Mouse (Mus musculus): ENCODE results near the gene Acp2.
A peak's percentile ranks its signal among the peaks of the same experiment; 100 is the strongest.

Gene Acp2

DNA sequence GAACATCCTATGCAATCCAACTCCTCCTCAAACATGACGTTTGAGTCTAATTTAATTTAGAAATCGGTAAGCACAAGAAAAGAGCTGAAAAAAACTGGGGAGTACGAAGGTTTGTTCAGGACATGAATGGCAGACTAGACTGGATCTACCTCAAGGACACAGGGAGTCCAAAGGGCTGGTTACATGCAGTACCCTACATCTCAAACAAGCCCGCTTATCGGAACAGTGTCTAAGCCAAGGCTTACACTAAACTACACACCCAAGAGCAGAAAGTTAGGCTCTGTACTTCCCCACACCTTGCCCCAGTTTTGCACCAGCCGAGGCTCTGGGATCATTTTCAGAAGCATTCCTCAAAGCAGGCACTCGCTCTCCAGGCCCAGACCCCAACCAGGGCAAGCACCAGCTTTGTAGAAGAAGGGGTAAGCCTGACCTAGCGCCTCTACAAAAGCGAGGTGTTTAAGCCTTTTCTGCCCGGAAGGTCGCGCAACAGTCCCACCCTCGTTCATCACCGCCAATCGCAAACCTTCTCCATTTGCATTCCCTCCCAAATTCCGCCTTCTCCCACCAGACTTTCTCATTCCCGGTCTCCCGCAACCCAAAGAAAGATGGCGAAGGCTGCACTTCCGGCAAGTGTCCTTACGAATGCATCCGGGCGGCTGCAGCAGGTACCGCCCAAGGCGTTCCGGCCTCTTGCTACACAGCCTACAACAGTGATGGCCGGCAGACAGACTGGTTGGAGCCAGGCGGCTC is at the start of gene Acp2, which contains the start of gene Nr1h3:
Gene Acp2 (plus strand): TSS at position 664 of the 750 bp plus-strand sequence.
Gene Nr1h3 (minus strand): TSS at position 613 of the 750 bp plus-strand sequence.
- peak; percentile 94 to 99 for DNase-seq

DNA sequence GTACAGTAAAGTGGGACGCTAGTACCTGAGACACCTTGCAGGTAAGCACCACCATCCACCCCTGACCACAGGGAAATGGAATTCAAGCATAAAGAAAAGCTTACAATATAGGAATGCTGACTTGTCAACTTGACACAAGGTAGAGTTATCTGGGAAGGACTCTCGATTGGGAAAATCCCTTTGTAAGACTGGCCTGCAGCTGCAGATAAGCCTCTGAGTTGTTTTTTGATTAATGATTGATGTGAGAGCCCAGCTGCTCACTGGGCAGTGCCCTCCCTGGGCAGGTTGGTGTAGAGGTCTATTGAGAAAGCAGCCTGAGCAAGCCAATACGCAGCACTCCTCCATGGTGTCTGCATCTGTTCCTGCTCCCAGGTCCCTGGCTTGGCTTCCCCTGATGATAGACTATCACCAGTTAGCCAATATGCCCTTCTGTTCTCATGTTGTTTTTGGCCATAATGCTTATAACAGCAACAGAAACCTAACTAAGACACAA is 49.8 kb upstream of the Acp2 start:
- no peak for DNase-seq

DNA sequence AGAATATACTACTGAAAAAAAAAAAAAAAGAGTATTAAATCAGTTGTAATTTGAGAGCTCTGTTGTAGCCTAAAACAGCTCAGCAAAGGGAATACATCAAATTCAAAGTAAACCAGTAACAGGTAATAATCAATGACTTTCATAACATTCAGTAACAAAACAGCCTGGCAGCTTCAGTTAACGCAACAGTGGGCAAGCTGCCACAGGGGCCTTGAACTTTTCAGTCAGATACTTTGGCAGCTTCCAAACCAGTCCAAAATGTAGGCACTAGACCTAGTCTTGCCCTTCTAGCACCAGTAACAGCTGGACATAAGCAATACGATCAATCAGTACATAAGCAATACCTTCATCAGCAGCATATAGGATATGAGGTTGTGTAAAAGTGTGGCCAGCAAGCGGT is 48.6 kb upstream of the Acp2 start:
- peak in 1 of 2 experiments; percentile 14 for DNase-seq

DNA sequence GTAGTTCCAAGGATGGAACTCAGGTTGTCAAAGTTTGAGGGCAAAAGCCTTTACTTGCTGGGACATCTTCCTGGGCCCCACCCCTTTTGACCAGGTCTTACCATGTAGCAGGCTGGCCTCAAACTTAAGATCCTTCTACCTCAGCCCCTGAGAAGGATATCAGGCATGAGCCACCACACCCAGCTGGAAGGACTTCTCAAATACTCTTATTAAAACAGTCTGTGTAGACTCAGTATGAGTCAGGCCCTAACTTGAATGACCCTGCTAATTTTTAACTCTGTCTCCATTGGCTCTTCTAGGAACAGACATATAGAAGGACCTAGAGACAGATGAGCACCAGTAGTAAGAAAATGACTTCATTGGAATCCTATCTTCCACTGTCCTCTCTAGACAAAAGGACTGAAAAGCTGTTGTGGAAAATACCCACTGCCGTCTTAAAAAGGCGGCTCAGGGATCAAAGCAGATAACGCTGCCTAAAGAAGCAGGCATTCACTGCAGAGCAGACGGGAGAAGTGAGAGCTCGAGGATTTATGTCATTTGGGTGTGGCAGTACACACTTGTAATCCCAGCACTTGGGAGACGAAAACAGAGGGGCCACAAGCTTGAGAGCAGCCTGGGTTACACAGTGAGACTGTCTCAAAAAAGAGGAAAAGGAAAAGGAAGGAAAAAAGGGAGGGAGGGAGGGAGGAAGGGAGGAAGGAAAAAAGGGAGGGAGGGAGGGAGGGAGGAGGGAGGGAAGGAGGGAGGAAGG is 45.5 kb upstream of the Acp2 start:
- no peak for DNase-seq

DNA sequence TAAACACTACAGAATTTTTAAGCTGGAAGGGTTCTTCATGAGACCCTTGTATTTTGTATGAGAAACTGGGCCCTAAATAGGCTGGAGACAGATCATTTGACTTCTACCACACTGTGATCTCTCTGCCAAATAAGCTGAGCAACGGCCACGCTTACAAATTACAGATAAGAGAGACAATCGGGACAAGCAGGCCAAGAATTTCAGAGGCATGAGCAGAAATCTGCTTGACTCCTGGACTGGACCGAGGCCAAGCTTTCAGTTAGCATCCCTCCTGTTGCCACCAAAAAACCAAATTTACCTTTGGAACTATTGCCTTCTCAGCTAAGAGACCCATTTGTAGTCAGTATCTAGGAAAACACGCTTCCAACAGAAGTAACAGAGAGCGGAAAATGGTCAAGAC is 42.1 kb upstream of the Acp2 start:
- DNase-seq = no peak

DNA sequence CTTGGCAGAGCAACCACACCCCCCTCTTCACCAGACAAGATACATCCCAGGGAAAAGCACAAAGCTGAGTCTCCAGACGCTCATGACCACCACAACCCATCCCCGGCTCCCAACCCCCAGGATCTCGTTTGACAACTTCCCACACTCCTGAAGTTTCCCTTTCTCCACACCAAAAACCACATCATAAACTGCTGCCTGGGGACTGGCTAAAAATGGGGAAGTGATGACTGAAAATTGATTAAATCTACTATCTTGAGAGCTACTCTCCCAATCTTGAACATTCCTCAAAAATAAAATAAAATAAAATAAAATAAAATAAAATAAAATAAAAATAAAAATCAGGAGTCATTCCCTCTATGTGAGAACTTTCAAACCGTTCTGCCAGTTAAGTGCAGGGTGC is 39.7 kb upstream of the Acp2 start:
- no peak for DNase-seq

DNA sequence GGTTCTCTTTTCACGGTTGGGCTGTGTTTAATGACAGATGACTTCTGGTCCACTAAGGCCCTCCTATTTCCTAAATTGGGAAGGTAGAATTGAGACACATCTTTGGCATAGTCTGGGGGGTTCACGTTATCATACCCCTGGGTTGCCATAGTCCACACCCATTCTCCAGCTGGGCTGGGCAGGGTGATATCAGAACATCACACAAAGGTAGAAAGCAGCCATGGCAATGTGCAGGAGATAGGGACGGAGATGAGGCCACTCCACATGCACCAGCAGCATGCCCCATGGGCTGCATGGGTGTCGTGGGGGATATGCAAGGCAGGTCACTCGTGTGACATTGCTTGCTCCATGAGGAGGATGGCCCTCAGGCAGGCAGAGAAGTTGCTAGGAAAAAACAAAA is 39.2 kb upstream of the Acp2 start:
- no peak for DNase-seq

- DNase-seq = no peak
Observed at GRCm38 (mm10) chr2:91164991-91165390, 37.7 kb upstream of the Acp2 start.

GRCm38 (mm10) chr2:91167629-91168028 is 35.1 kb upstream of the Acp2 start:
- DNase-seq = no peak

GRCm38 (mm10) chr2:91169587-91170322 is 32.9 kb upstream of the Acp2 start:
- no peak for DNase-seq

GRCm38 (mm10) chr2:91175490-91175889 is 27.2 kb upstream of the Acp2 start:
- no peak for DNase-seq

DNA sequence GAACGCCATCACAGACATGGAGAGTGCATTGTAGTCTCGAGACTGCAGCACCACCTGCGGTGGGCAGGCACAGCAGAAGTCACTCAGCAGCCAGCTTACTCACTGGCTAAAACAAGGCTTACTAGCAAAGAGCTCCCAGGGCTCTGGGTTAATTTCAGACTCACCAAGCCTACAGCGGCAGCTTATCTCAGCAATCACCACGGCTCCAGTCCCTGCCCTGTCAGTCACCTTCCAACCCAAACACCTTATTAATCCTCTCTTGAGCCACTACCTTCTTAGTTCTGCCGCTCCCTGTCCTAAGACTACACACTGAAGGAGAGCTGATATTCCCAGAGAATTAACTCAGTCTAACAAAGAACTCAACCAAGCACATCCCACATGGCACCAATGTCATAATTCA is 26.5 kb upstream of the Acp2 start:
- no peak for DNase-seq

DNA sequence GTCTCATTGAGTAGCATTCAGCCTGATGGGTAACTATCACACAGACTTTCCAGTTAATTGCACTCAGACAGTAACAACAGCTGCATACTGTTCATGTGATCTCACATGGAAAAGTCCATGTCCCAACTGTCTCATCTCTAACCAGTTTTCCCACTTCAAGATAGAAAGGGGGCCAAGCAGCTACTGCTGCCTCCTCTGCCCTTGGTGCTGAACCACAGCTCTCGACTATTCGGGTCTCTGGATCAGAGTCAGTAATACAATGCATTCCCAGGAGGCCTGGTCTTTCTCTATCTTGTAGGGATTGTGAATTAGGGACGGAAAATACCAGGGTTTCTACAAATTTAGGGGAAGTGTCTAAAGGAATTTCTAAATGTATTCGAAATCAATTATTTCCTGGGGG is 22.9 kb upstream of the Acp2 start:
- no peak for DNase-seq

DNA sequence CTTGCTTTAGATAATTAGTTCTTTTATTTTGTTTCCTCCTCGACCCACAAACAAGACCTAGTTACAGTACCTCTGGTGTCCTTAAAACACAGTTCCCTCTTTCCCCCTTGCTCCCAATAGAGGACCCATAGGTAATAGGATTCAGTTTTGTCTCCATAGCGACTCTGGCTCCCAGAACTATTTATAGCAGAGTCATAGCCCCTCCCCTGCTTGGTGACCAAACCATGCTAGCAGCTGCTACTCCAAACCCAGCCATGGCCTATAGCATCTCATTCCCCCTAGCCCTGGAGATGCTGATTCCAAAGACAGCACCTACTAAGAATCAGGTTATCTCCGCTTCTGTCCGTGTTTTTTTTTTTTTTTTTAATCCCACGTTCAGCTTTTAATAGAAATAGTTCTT is 22.0 kb upstream of the Acp2 start:
- peak; percentile 51 to 53 for DNase-seq

GRCm38 (mm10) chr2:91182016-91182404 is 20.7 kb upstream of the Acp2 start:
- peak; percentile 56 to 64 for DNase-seq

- peak; percentile 88 to 95 for DNase-seq
Observed at GRCm38 (mm10) chr2:91182405-91183147, 20.1 kb upstream of the Acp2 start.

DNA sequence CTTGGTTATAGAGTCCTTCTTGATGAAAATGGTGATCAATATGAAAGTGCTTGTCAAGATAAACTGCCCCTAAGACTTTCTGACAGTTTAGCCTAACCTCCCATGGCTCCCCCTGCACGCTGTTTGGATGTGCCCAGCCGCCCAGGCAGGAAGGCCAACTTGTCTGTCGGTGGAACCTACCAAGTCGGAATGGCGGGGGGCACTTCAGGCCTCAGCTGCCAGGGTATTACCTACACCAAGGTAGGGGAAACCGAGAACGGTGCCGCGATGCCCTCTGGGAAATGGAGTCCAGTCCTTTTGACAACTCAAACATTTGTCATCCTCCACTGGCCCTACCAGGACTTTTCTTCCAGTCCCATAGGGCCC is 19.6 kb upstream of the Acp2 start:
- peak; percentile 99 for DNase-seq

DNA sequence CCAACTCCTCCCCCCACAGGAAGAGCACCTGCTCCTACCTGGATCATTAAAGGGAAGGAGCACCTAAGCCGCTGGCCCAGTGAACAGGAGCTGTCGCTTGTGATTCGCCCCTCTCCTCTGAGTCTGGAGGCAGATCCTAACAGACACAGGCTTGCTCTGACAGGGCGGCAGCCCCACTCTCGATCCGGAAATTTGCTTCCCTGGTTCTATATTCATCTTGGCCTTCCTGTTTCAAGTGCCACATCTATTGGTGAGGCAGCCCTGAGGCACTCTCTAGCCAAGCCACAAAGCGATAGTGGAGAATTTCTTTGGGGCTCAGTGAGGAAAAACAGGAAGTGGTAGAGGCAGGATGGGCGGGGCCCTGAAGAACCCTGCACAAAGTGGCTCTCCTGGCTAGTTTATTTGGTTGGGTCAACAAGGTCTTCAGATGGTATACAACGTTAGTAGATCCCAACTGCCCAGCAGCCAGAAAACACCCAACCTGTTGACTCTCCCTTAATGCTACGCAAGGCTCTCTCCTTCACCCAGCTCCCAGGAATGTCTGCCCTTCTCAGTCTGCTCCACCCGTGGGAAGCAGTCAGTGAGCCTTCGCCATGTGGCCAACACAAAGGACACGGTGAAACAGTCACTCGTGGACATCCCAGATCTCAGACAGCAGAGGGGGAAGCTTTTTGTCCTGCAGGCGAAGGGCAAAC is 18.8 kb upstream of the Acp2 start, which contains the start of gene Madd:
Gene Madd (minus strand): TSS at position 127 of the 695 bp plus-strand sequence.
- DNase-seq = no peak

- no peak for DNase-seq
Observed at GRCm38 (mm10) chr2:91186208-91186607, 16.5 kb upstream of the Acp2 start.

DNA sequence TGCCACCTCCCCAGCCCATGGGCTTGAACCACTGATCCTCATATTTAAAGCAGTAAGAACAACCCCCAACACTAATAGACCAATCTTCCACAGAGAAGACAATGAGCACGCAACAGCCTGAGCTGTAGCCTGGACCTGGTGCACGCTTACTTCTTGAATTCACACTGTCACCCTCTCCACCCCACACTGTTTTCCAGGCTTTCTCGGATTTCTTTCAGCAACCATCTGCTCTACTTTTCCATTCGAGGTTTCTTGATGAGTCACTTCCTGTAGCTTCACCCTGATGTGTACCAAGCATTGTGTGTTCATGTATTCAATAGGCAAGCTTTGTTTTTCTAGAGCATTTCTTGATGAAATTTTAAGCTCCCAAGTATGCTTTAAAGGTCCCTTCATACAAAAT is 15.3 kb upstream of the Acp2 start:
- DNase-seq = no peak

DNA sequence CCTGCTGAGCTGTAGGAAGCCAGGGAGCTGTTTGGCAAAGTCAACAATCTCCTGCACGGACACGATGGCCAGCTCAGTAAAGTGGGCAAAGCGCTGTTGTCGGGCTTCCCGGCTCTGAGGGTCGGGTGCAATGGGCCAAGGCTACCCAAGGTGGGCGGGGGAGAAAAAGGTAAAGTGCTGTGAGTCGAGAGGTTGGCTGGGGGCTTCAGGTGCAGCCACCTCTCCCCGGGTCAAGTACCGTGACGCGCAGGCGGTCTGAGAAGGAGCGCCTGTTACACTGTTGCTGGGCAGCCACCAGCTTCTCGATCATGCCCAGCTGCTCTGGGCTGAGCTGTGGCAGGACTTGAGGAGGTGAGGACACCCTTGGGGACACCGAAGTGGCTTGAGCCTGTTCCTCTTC is 12.2 kb upstream of the Acp2 start:
- DNase-seq = no peak

Measured in cerebellum, postnatal 36 days (tissue).